Mouse (Mus musculus) retina, embryonic 14.5 days (tissue): ENCODE results near the gene Erg.
A peak's percentile ranks its signal among the peaks of the same experiment; 100 is the strongest.

Source experiments
- DNase-seq: peaks from one replicate; pipeline ENCODE4 v3.0.0-alpha.2; 2015; ENCODE audit warnings: low spot score

The Erg gene

GRCm38 (mm10) chr16:95585541-95586310 is 667 bp downstream of the Erg start:
- peak; percentile 66 for DNase-seq

- no peak for DNase-seq
These were observed 1.5 kb downstream of the Erg start for GRCm38 (mm10) chr16:95584751-95585528.

- no peak for DNase-seq
These were observed 7.1 kb downstream of the Erg start for GRCm38 (mm10) chr16:95579289-95579688.

- no peak for DNase-seq
These were observed 13.2 kb downstream of the Erg start for GRCm38 (mm10) chr16:95573163-95573562.

- peak; percentile 45 for DNase-seq
These were observed 15.8 kb downstream of the Erg start for GRCm38 (mm10) chr16:95570616-95571015.

GRCm38 (mm10) chr16:95556834-95557233 is 29.6 kb downstream of the Erg start:
- DNase-seq: no peak

GRCm38 (mm10) chr16:95553136-95553535 is 33.3 kb downstream of the Erg start:
- DNase-seq: no peak

GRCm38 (mm10) chr16:95552495-95552894 is 33.9 kb downstream of the Erg start:
- no peak for DNase-seq

- DNase-seq: no peak
These were observed 35.9 kb downstream of the Erg start for GRCm38 (mm10) chr16:95550496-95550895.

- DNase-seq: no peak
These were observed 41.6 kb downstream of the Erg start for GRCm38 (mm10) chr16:95544753-95545152.

GRCm38 (mm10) chr16:95543471-95543870 is 42.9 kb downstream of the Erg start:
- DNase-seq: no peak

- DNase-seq: no peak
These were observed 51.2 kb downstream of the Erg start for GRCm38 (mm10) chr16:95535151-95535550.

- DNase-seq: no peak
These were observed 53.9 kb downstream of the Erg start for GRCm38 (mm10) chr16:95532387-95533077.

- DNase-seq: no peak
These were observed 58.8 kb downstream of the Erg start for GRCm38 (mm10) chr16:95527561-95527960.

- DNase-seq: no peak
These were observed 66.9 kb downstream of the Erg start for GRCm38 (mm10) chr16:95519520-95519919.

GRCm38 (mm10) chr16:95506051-95506450 is 80.3 kb downstream of the Erg start:
- DNase-seq: no peak

- no peak for DNase-seq
These were observed 89.7 kb downstream of the Erg start for GRCm38 (mm10) chr16:95496582-95497300.

- DNase-seq: no peak
These were observed 92.3 kb downstream of the Erg start for GRCm38 (mm10) chr16:95494108-95494507.

GRCm38 (mm10) chr16:95493336-95493735 is 93.1 kb downstream of the Erg start:
- no peak for DNase-seq

- DNase-seq: no peak
These were observed 94.2 kb downstream of the Erg start for GRCm38 (mm10) chr16:95492146-95492545.

- DNase-seq: no peak
These were observed 96.0 kb downstream of the Erg start for GRCm38 (mm10) chr16:95490386-95490785.
